In genomic region chr5:45543374-45543773, GRCm38 (mm10) we compare ENCODE assay signal across 12 mouse cellular contexts. TPM values are rescaled to one million over a fixed set of nuclear protein-coding genes. Genes with fewer than 3 reads are reported as not detected.
A peak's percentile ranks its signal among the peaks of the same experiment; 100 is the strongest.
DNase-seq lines count a peak whose midpoint lies in the region; ATAC-seq and TF ChIP-seq lines count a peak whose summit lies in the region.
"Had no signal": no experiment of that assay in that cellular context is flagged by ENCODE, and none has a peak within 500 bp of the region (broad histone marks: within the 10 kb centered on the region; RNA-seq: fewer than 3 reads in every experiment).

No protein-coding gene starts in this region.

- no peak overlapping the region for H3K27ac ChIP-seq in hindbrain, postnatal 0 days
- H3K27ac ChIP-seq in hindbrain, embryonic 12.5 days = no peak overlapping the region
- H3K27ac ChIP-seq in kidney, embryonic 14.5 days (ENCODE audit: low read depth, low read length) = no peak overlapping the region
- H3K27ac ChIP-seq: hindbrain, embryonic 13.5 days had no signal

- no peak overlapping the region for H3K9ac ChIP-seq in hindbrain, postnatal 0 days (replicated peaks; ENCODE audit: low read length)
- no peak overlapping the region for H3K9ac ChIP-seq in hindbrain, embryonic 12.5 days
- H3K9ac ChIP-seq in kidney, embryonic 14.5 days (ENCODE audit: low read depth, low read length) = no peak overlapping the region
- H3K9ac ChIP-seq: hindbrain, embryonic 13.5 days had no signal

- DNase-seq in hindbrain, postnatal 0 days (ENCODE audit: low spot score) = peak; percentile 46
- DNase-seq in NIH3T3 (ENCODE audit: low read depth) = peak; percentile 43
- peak; percentile 55 for DNase-seq in embryo, embryonic 10 days (ENCODE audit: low spot score)
- DNase-seq in kidney, postnatal 25 days = no peak
- no peak for DNase-seq in urinary bladder, postnatal 36 days (ENCODE audit: low spot score in 2 of 2)
- DNase-seq: kidney, adult 9 months had no signal

- WGBS in hindbrain, postnatal 0 days = 49% methylated on average over 5 of the region's 5 CpGs
- WGBS in hindbrain, embryonic 12.5 days = 63% methylated on average over 5 of the region's 5 CpGs
- 27% methylated on average over 5 of the region's 5 CpGs for WGBS in kidney, embryonic 14.5 days

- H3K36me3 ChIP-seq in hindbrain, postnatal 0 days (ENCODE audit: insufficient read depth, low read length) = no peaks in the 10 kb centered on the region; the same call in 1 of the 2 replicates
- H3K36me3 ChIP-seq in hindbrain, embryonic 12.5 days = no peaks in the 10 kb centered on the region
- no peaks in the 10 kb centered on the region for H3K36me3 ChIP-seq in kidney, embryonic 14.5 days (ENCODE audit: control insufficient read depth, insufficient read depth, low read length)
- H3K36me3 ChIP-seq: hindbrain, embryonic 13.5 days had no signal

- H3K4me3 ChIP-seq in hindbrain, postnatal 0 days (ENCODE audit: low read length) = no peak overlapping the region
- no peak overlapping the region for H3K4me3 ChIP-seq in hindbrain, embryonic 12.5 days
- H3K4me3 ChIP-seq in kidney, embryonic 14.5 days (ENCODE audit: low read length) = no peak overlapping the region
- H3K4me3 ChIP-seq: hindbrain, embryonic 13.5 days had no signal

- ATAC-seq in hindbrain, postnatal 0 days = no peak
- no peak for ATAC-seq in hindbrain, embryonic 12.5 days (ENCODE audit: low FRiP score)
- ATAC-seq in cerebellum, adult (ENCODE audit: insufficient number of reproducible peaks, low FRiP score, low TSS enrichment) = peak; percentile 54; the same call in 1 of the 2 replicates
- no peak for ATAC-seq in kidney, embryonic 14.5 days (ENCODE audit: low FRiP score, low TSS enrichment)
- ATAC-seq: lung, postnatal 0 days had no signal

- no peak for TF ChIP-seq CTCF in hindbrain, postnatal 0 days (IDR thresholded peaks at IDR 0.05; ENCODE audit: low read depth)

- no peak overlapping the region for H3K4me2 ChIP-seq in hindbrain, postnatal 0 days (ENCODE audit: low read depth, low read length)
- no peak overlapping the region for H3K4me2 ChIP-seq in hindbrain, embryonic 12.5 days (replicated peaks)
- no peak overlapping the region for H3K4me2 ChIP-seq in kidney, embryonic 14.5 days (replicated peaks; ENCODE audit: low read depth, low read length)
- H3K4me2 ChIP-seq: heart, embryonic 11.5 days; hindbrain, embryonic 13.5 days had no signal

- H3K27me3 ChIP-seq in hindbrain, postnatal 0 days (ENCODE audit: insufficient read depth, low read length) = no peaks in the 10 kb centered on the region
- no peaks in the 10 kb centered on the region for H3K27me3 ChIP-seq in hindbrain, embryonic 12.5 days
- no peaks in the 10 kb centered on the region for H3K27me3 ChIP-seq in kidney, embryonic 14.5 days (ENCODE audit: control insufficient read depth, insufficient read depth, low read length)

- no peaks in the 10 kb centered on the region for H3K9me3 ChIP-seq in hindbrain, postnatal 0 days (ENCODE audit: low read length)
- H3K9me3 ChIP-seq in hindbrain, embryonic 12.5 days (replicated peaks) = no peaks in the 10 kb centered on the region
- no peaks in the 10 kb centered on the region for H3K9me3 ChIP-seq in kidney, embryonic 14.5 days (ENCODE audit: control insufficient read depth, low read length)
- H3K9me3 ChIP-seq: hindbrain, embryonic 13.5 days had no signal

- H3K4me1 ChIP-seq in hindbrain, postnatal 0 days (ENCODE audit: insufficient read depth, low read length) = no peaks in the 10 kb centered on the region
- no peaks in the 10 kb centered on the region for H3K4me1 ChIP-seq in hindbrain, embryonic 12.5 days
- H3K4me1 ChIP-seq in kidney, embryonic 14.5 days (ENCODE audit: control insufficient read depth, insufficient read depth, low read length) = no peaks in the 10 kb centered on the region
- H3K4me1 ChIP-seq: hindbrain, embryonic 13.5 days had no signal

RNA-seq across cellular contexts. Expression of gene Med28, which starts 23.3 kb away (rescaled TPM):
- total RNA-seq in hindbrain, postnatal 0 days (2014; rRNA removed) = 27.7 and 71.0 TPM in 2 replicates
- polyA plus RNA-seq in hindbrain, postnatal 0 days (2015; fragmentation: Nextera tagmentation; extraction: Ambion mirVana) = 222 and 232 TPM in 2 replicates
- polyA plus RNA-seq in hindbrain, embryonic 12.5 days (2016; fragmentation: Nextera tagmentation; extraction: Ambion mirVana) = 255 TPM in 2 replicates
- 265 and 309 TPM in 2 replicates for polyA plus RNA-seq in kidney, embryonic 14.5 days (2014; fragmentation: Nextera tagmentation; extraction: Ambion mirVana)

RNA-seq across cellular contexts. Expression of gene Lap3, which starts 50.2 kb away (rescaled TPM):
- 21.9 and 24.3 TPM in 2 replicates for total RNA-seq in hindbrain, postnatal 0 days (2014; rRNA removed)
- polyA plus RNA-seq in hindbrain, postnatal 0 days (2015; fragmentation: Nextera tagmentation; extraction: Ambion mirVana) = 36.2 and 36.5 TPM in 2 replicates
- polyA plus RNA-seq in hindbrain, embryonic 12.5 days (2016; fragmentation: Nextera tagmentation; extraction: Ambion mirVana) = 57.3 and 58.8 TPM in 2 replicates
- polyA plus RNA-seq in kidney, embryonic 14.5 days (2014; fragmentation: Nextera tagmentation; extraction: Ambion mirVana) = 88.3 and 112 TPM in 2 replicates

Comparison
In these comparisons a context has a peak if more than half of its experiments do, and no peak if none do; other contexts are left out.
1. DNase-seq: peak in hindbrain, postnatal 0 days (single experiment), NIH3T3 (single experiment) and embryo, embryonic 10 days (single experiment); none in kidney, postnatal 25 days (0 of 2) and urinary bladder, postnatal 36 days (0 of 2).